Mouse (Mus musculus) lung, postnatal 0 days (tissue): ENCODE results near the gene Tut1. TPM values are rescaled to one million over a fixed set of nuclear protein-coding genes. Genes with fewer than 3 reads are reported as not detected.

Experiments used
- ATAC-seq: fragments of 200-750 bp; cut with Nextera tagmentation; 2 replicates; pipeline ENCODE4 v1.8.0; 2017; ENCODE audit warnings: moderate library complexity
- DNase-seq: peaks from one replicate; pipeline ENCODE4 v3.0.0-alpha.2; 2016; ENCODE audit warnings: low spot score
- H3K27ac ChIP-seq: fragments of 300-500 bp; sonication (generic); 2 replicates; pipeline ENCODE4 v1.5.1; 2014; ENCODE audit warnings: antibody characterized with exemption, mild to moderate bottlenecking, low read length, mixed read lengths
- H3K27me3 ChIP-seq: fragments of 300-500 bp; sonication (generic); replicated peaks from 2 replicates; pipeline ENCODE4 v1.6.1; 2014; ENCODE audit warnings: low read length, mixed read lengths; ENCODE audit not compliant: insufficient read depth
- H3K36me3 ChIP-seq: fragments of 300-500 bp; sonication (generic); 2 replicates; pipeline ENCODE4 v1.6.1; 2014; ENCODE audit warnings: low read length, mixed read lengths; ENCODE audit not compliant: insufficient read depth
- H3K4me1 ChIP-seq: fragments of 300-500 bp; sonication (generic); 2 replicates; pipeline ENCODE4 v1.6.1; 2014; ENCODE audit warnings: antibody characterized with exemption, low read depth, low read length, mixed read lengths; ENCODE audit not compliant: insufficient read depth
- H3K4me2 ChIP-seq: fragments of 300-500 bp; sonication (generic); replicated peaks from 2 replicates; pipeline ENCODE4 v1.6.1; 2014; ENCODE audit warnings: low read depth, mild to moderate bottlenecking, low read length, moderate library complexity, mixed read lengths
- H3K4me3 ChIP-seq: fragments of 300-500 bp; sonication (generic); 2 replicates; pipeline ENCODE4 v1.5.1; 2014; ENCODE audit warnings: low read depth, low read length
- H3K9ac ChIP-seq: fragments of 300-500 bp; sonication (generic); replicated peaks from 2 replicates; pipeline ENCODE4 v1.6.1; 2014; ENCODE audit warnings: low read depth, mild to moderate bottlenecking
- H3K9me3 ChIP-seq: fragments of 300-500 bp; sonication (generic); 2 replicates; pipeline ENCODE4 v1.6.1; 2016; ENCODE audit warnings: low read length, mixed read lengths
- CTCF ChIP-seq: IDR thresholded peaks from 2 replicates; pipeline ENCODE4 v1.5.1; 2016; ENCODE audit warnings: antibody characterized with exemption, mild to moderate bottlenecking
- EP300 ChIP-seq: IDR thresholded peaks from 2 replicates; pipeline ENCODE4 v1.6.1; 2016; ENCODE audit warnings: antibody characterized with exemption, mild to moderate bottlenecking, control low read depth
- WGBS: fragments of 180-500 bp; shearing (Covaris S2); extraction: QIAGEN DNeasy Blood & Tissue Kit; methylation state at CpG from one replicate; pipeline ENCODE4 v1.1.7; 2014; 5-methylcytosine and 5-hydroxymethylcytosine counted together
- polyA plus RNA-seq: library from polyadenylated mRNA; unstranded; fragments of >200 nt; fragmentation: Nextera tagmentation; extraction: Ambion mirVana; gene quantifications from 2 replicates; pipeline ENCODE4 v1.2.1, GENCODE M21; 2015

Gene Tut1
- polyA plus RNA-seq, 1 experiment from 2014 or later, result 12.8 TPM

DNA sequence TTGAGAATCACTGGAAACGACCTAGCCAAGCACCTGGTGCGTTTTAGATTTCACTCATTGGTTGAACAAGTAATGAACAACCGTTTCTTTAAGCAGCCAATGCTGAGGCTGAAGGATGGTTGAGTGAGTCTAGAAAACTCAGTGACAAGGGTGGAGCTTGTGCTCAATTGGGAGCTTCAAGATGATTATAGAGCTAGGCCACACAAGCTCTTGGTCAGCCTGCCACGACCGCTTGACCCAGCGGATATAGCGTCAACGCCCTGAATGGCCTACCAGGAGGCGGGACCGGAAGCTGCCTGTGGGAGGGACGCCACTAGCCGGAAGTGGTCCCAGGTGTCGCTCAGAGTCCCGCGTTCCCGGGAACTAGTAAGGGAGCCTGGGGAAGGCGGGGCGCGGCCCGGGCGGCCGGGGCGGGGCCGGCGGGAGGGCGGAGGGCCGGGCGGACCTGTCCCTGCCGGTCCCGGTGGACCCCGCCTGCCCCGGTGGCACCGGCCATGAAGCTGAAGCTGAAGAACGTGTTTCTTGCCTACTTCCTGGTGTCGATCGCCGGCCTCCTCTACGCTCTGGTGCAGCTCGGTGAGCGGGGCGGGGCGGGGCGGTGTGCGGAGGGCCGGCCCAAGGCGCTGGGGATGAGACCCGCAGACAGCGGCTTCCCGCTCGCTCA, 33.4 kb upstream of the Tut1 start, which contains the start of gene B3gat3:
Gene B3gat3 (plus strand): TSS at position 302 of the 664 bp plus-strand sequence.
- Histone ChIP-seq H3K36me3 (peaks cover 14% of the 10 kb centered on the region; the same call in 1 of the 2 replicates), H3K4me2 (peak within 1 kb of the TSS; percentile 66), H3K9me3 (no peaks in the 10 kb centered on the region), H3K27me3 (no peaks in the 10 kb centered on the region), H3K9ac (peak within 1 kb of the TSS; percentile 77), H3K4me3 (peak within 1 kb of the TSS; percentile 74), H3K4me1 (peaks cover 7% of the 10 kb centered on the region; the same call in 1 of the 2 replicates), H3K27ac (peak within 1 kb of the TSS; percentile 91)
- ATAC-seq (peak; percentile 99), DNase-seq (peak; percentile 97)
- 4% methylated on average over 40 of the region's 50 CpGs for WGBS
- no peak for TF ChIP-seq EP300
- no peak for TF ChIP-seq CTCF

DNA sequence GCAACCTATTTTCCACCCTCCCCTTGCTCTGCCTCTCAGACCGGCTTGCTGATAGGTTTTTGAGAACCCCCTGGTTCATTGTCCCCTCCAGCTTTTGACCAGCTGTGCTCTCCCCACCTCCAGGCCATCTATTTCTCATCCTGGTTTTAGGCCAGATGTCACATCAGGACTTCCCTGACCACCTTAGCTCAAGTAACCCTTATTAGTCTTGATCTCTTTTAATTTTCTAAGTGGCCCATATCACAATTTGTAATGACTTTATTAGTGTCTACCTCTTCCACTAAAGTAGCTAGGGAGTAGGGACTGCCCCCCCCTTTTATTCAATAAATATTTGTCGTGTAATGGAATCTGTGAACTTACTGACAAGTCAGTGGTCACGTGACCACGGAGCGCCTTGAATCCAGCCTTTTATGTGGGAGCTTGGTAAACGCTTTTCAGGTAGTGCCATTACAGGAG, 32.8 kb upstream of the Tut1 start:
- Histone ChIP-seq H3K9ac (peak overlapping the region; percentile 77), H3K9me3 (no peaks in the 10 kb centered on the region), H3K27ac (peak overlapping the region; percentile 91), H3K27me3 (no peaks in the 10 kb centered on the region), H3K4me1 (peaks cover 7% of the 10 kb centered on the region; the same call in 1 of the 2 replicates), H3K36me3 (peaks cover 8% of the 10 kb centered on the region), H3K4me2 (peak overlapping the region; percentile 66), H3K4me3 (peak overlapping the region; percentile 74)
- no peak for ATAC-seq
- WGBS, result under 1% methylated on average over 6 of the region's 6 CpGs
- DNase-seq, result peak; percentile 86
- no peak for TF ChIP-seq EP300
- no peak for TF ChIP-seq CTCF

DNA sequence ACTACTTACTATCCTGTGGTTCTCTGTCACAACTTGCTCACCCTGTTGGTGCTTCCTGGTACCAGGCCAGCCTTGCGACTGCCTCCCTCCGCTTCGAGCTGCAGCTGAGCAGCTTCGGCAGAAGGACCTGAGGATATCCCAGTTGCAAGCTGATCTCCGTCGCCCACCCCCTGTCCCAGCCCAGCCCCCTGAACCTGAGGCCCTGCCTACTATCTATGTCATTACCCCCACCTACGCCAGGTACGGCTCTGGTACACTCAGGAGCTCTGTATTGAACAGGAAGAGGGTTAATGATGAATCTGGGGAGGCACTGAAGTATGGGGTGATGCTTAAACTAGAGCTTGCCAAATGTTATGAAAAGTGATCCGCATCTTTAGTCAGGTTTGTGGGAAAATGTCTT, 31.9 kb upstream of the Tut1 start:
- H3K36me3 ChIP-seq, result peaks cover 4% of the 10 kb centered on the region; the same call in 1 of the 2 replicates
- H3K27ac ChIP-seq, result no peak overlapping the region
- 71% methylated on average over 9 of the region's 9 CpGs for WGBS
- H3K27me3 ChIP-seq, result no peaks in the 10 kb centered on the region
- DNase-seq (no peak), ATAC-seq (no peak)
- no peak overlapping the region; the same call in 1 of the 2 replicates for H3K4me2 ChIP-seq
- H3K4me1 ChIP-seq, result peaks cover 7% of the 10 kb centered on the region; the same call in 1 of the 2 replicates
- no peak overlapping the region for H3K9ac ChIP-seq
- no peak for TF ChIP-seq CTCF
- no peak for TF ChIP-seq EP300
- no peaks in the 10 kb centered on the region for H3K9me3 ChIP-seq
- H3K4me3 ChIP-seq, result no peak overlapping the region

DNA sequence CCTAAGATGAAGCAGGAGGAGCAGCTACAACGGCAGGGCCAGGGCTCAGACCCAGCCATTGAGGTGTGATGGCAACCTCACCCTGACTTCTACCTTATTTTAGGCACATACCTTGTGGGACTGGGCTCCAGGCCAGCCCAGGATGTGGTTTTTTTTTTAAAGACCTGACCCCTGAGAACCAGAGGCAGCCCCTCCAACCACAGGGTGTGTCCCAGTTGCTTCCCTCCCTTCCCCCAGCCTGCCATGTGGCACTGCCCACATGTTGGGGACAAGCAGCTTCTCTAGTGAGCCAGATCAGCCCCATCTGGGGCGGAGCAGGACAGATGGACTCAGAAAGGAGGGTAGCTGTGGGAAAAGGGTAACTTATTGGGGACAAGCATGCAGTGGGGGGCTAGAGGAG, 26.9 kb upstream of the Tut1 start:
- H3K9ac ChIP-seq, result no peak overlapping the region
- WGBS, result 91% methylated on average over 2 of the region's 2 CpGs
- H3K4me3 ChIP-seq, result no peak overlapping the region
- H3K27me3 ChIP-seq, result no peaks in the 10 kb centered on the region
- H3K4me1 ChIP-seq, result peaks cover 7% of the 10 kb centered on the region
- no peak overlapping the region for H3K4me2 ChIP-seq
- DNase-seq (no peak), ATAC-seq (no peak)
- no peak overlapping the region for H3K27ac ChIP-seq
- H3K9me3 ChIP-seq, result no peaks in the 10 kb centered on the region
- peaks cover 4% of the 10 kb centered on the region; the same call in 1 of the 2 replicates for H3K36me3 ChIP-seq
- TF ChIP-seq EP300 (no peak), CTCF (no peak)

DNA sequence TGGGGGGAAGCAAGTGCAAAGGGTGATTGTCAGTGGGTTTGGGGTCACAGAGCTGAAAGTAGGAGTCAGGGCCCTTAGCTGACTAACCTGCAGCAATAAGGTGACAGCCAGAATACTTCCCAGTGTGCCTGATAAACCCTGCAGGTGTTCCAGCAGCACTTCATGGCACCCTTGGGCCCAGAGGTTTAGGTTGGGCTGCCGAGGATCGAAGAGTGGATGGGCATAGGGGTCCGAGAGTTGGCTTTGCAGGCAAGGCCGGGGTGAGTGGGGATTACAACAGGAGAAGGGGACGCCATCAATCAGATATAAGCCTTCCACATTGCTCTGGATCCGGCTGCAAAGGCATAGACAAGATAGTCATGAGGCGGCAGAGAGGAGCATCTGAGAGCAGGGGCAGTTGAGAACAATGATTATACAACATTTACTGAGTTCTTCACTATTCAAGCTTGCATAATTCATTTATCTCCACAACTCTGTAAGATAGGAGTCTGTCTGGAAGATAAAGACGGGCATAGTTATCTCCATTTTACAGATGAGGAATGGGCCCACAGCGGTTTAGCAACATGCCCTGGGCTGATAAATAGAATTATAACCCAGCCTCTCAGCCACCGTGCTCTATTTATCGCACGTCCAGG, 25.6 kb upstream of the Tut1 start:
- H3K36me3 ChIP-seq, result peaks cover 4% of the 10 kb centered on the region; the same call in 1 of the 2 replicates
- DNase-seq, result no peak
- H3K27me3 ChIP-seq, result no peaks in the 10 kb centered on the region
- 85% methylated on average over 12 of the region's 12 CpGs for WGBS
- no peak for TF ChIP-seq CTCF
- TF ChIP-seq EP300, result no peak
- no peaks in the 10 kb centered on the region for H3K9me3 ChIP-seq
- peaks cover 7% of the 10 kb centered on the region for H3K4me1 ChIP-seq
- no peak overlapping the region for H3K27ac ChIP-seq
- ATAC-seq, result no peak
- no peak overlapping the region for H3K9ac ChIP-seq
- no peak overlapping the region for H3K4me3 ChIP-seq
- no peak overlapping the region for H3K4me2 ChIP-seq

DNA sequence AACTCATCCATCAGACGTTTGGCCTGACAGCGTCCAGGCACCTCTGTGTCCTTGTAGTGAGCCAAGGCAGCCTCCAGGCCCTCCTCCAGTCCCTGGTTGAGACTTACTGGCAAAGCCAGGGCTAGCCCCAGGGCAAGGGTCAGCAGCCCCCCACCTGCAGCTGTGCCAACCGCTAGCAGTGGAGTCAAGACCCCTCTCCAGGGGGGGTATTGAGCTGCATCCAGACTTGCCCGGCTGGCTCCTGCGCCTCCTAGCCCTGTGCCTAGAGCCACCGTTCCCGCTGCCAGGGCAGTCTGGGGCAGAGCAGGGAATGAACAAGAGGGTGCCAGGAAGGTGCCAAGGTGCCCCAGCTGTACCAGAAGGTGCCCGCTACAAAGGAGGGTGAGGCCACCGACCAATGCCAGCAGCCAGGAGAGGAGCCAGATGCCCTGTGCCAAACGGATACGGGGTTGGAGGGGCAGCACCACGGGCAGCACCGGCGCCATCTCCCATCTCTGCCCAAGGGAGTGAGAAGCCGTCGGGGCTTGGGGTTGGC, 24.9 kb upstream of the Tut1 start:
- Histone ChIP-seq H3K4me1 (peaks cover 7% of the 10 kb centered on the region), H3K4me2 (peak overlapping the region; percentile 78), H3K4me3 (peak overlapping the region; percentile 82), H3K36me3 (peaks cover 12% of the 10 kb centered on the region), H3K27ac (peak overlapping the region; percentile 95; the same call in 1 of the 2 replicates), H3K9ac (peak overlapping the region; percentile 76; the same call in 1 of the 2 replicates), H3K27me3 (no peaks in the 10 kb centered on the region), H3K9me3 (no peaks in the 10 kb centered on the region)
- peak; percentile 3 for ATAC-seq
- no peak for DNase-seq
- no peak for TF ChIP-seq CTCF
- no peak for TF ChIP-seq EP300
- 18% methylated on average over 16 of the region's 16 CpGs for WGBS
